Mouse (Mus musculus): ENCODE data around the gene Srxn1. TPM values are rescaled to one million over a fixed set of nuclear protein-coding genes. Genes with fewer than 3 reads are reported as not detected.

Srxn1 gene
- polyA plus RNA-seq, 1 experiment from 2014 or later: 12.0 TPM

GRCm38 (mm10) chr2:152145711-152146110, 40.4 kb downstream of the Srxn1 start:
- peaks cover 18% of the 10 kb centered on the region; the same call in 1 of the 2 replicates for H3K4me1 ChIP-seq (ENCODE audit: control insufficient read depth, insufficient read depth, low read length)
- H3K4me3 ChIP-seq (ENCODE audit: low read depth, low read length): no peak overlapping the region
- H3K9me3 ChIP-seq (ENCODE audit: control insufficient read depth, low read length): no peaks in the 10 kb centered on the region
- no peak overlapping the region for H3K4me2 ChIP-seq (ENCODE audit: low read depth, low read length)
- no peaks in the 10 kb centered on the region for H3K36me3 ChIP-seq (ENCODE audit: control insufficient read depth, insufficient read depth, low read length)
- WGBS: 75% methylated on average over 2 of the region's 2 CpGs
- peaks cover 29% of the 10 kb centered on the region for H3K27me3 ChIP-seq (replicated peaks; ENCODE audit: control insufficient read depth, insufficient read depth, low read length)
- ATAC-seq (ENCODE audit: low read depth) (no peak), DNase-seq (ENCODE audit: low spot score) (no peak)
- H3K27ac ChIP-seq (replicated peaks; ENCODE audit: low read depth, low read length): no peak overlapping the region
- H3K9ac ChIP-seq (ENCODE audit: low read depth, low read length): no peak overlapping the region

GRCm38 (mm10) chr2:152147079-152147478, 41.8 kb downstream of the Srxn1 start:
- H3K4me3 ChIP-seq (ENCODE audit: low read depth, low read length): no peak overlapping the region
- H3K9ac ChIP-seq (ENCODE audit: low read depth, low read length): no peak overlapping the region
- peaks cover 13% of the 10 kb centered on the region; the same call in 1 of the 2 replicates for H3K4me1 ChIP-seq (ENCODE audit: control insufficient read depth, insufficient read depth, low read length)
- 43% methylated on average over 3 of the region's 3 CpGs for WGBS
- no peak for DNase-seq (ENCODE audit: low spot score)
- no peak for ATAC-seq (ENCODE audit: low read depth)
- H3K9me3 ChIP-seq (ENCODE audit: control insufficient read depth, low read length): no peaks in the 10 kb centered on the region
- H3K4me2 ChIP-seq (ENCODE audit: low read depth, low read length): no peak overlapping the region
- no peaks in the 10 kb centered on the region for H3K36me3 ChIP-seq (ENCODE audit: control insufficient read depth, insufficient read depth, low read length)
- peaks cover 29% of the 10 kb centered on the region for H3K27me3 ChIP-seq (replicated peaks; ENCODE audit: control insufficient read depth, insufficient read depth, low read length)
- H3K27ac ChIP-seq (replicated peaks; ENCODE audit: low read depth, low read length): no peak overlapping the region

DNA sequence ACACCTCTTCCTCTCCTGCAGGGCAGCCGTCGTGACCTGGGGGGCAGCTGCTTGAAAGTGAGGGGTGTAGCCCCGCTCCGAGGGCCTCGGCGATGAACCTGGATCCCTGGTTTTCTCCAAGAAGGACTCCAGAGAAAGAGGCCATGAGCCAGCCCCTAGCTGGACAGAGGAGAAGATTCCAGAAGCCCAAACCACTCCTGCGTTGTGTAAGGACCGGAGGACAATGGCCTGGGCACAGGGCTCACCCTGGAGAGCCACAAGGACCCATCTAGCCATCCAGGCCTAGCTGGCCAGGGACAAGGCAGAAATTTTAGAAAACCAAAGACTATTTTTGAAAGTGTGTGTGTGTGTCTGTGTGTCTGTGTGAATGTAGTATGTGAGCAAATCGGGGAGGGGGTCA, 43.4 kb downstream of the Srxn1 start:
- Histone ChIP-seq H3K27ac (replicated peaks; ENCODE audit: low read depth, low read length) (no peak overlapping the region), H3K36me3 (ENCODE audit: control insufficient read depth, insufficient read depth, low read length) (no peaks in the 10 kb centered on the region), H3K27me3 (replicated peaks; ENCODE audit: control insufficient read depth, insufficient read depth, low read length) (peaks cover 15% of the 10 kb centered on the region), H3K4me1 (ENCODE audit: control insufficient read depth, insufficient read depth, low read length) (0 out of 2 replicates have a peak, but pooled peaks cover 3% of the 10 kb centered on the region), H3K4me2 (ENCODE audit: low read depth, low read length) (no peak overlapping the region), H3K9ac (ENCODE audit: low read depth, low read length) (no peak overlapping the region), H3K4me3 (ENCODE audit: low read depth, low read length) (no peak overlapping the region), H3K9me3 (ENCODE audit: control insufficient read depth, low read length) (no peaks in the 10 kb centered on the region)
- no peak for ATAC-seq (ENCODE audit: low read depth)
- 87% methylated on average over 9 of the region's 9 CpGs for WGBS
- DNase-seq (ENCODE audit: low spot score): no peak

DNA sequence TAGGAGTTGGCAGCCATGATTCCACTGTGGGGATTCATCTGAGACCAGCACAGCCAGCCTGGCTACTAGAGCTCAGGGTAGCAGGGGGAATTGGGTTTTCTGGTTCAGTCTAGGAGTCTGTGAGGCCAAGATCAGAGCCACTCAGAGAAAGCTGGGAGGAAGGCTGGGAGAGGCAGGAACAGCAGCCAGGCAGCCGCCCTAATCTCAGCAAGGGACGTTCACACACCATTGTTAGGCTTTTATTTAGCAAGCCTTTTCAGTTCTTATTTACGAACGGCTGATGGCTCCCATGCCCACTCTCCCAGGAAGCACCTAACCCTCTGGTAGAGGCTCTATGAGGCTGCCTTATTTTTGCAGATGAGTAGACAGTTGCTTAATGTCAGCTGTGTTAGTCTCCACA, 44.6 kb downstream of the Srxn1 start:
- H3K27ac ChIP-seq (replicated peaks; ENCODE audit: low read depth, low read length): no peak overlapping the region
- no peaks in the 10 kb centered on the region for H3K36me3 ChIP-seq (ENCODE audit: control insufficient read depth, insufficient read depth, low read length)
- no peak for DNase-seq (ENCODE audit: low spot score)
- no peaks in the 10 kb centered on the region for H3K9me3 ChIP-seq (ENCODE audit: control insufficient read depth, low read length)
- no peak overlapping the region for H3K9ac ChIP-seq (ENCODE audit: low read depth, low read length)
- 53% methylated on average over 4 of the region's 4 CpGs for WGBS
- no peak overlapping the region for H3K4me3 ChIP-seq (ENCODE audit: low read depth, low read length)
- H3K27me3 ChIP-seq (replicated peaks; ENCODE audit: control insufficient read depth, insufficient read depth, low read length): peaks cover 3% of the 10 kb centered on the region
- H3K4me1 ChIP-seq (ENCODE audit: control insufficient read depth, insufficient read depth, low read length): no peaks in the 10 kb centered on the region
- no peak for ATAC-seq (ENCODE audit: low read depth)
- H3K4me2 ChIP-seq (ENCODE audit: low read depth, low read length): no peak overlapping the region

GRCm38 (mm10) chr2:152150373-152150772, 45.1 kb downstream of the Srxn1 start:
- Histone ChIP-seq H3K4me2 (ENCODE audit: low read depth, low read length) (no peak overlapping the region), H3K27ac (replicated peaks; ENCODE audit: low read depth, low read length) (no peak overlapping the region)

GRCm38 (mm10) chr2:152153361-152153760, 48.0 kb downstream of the Srxn1 start:
- no peak for DNase-seq (ENCODE audit: low spot score)
- Histone ChIP-seq H3K4me1 (ENCODE audit: control insufficient read depth, insufficient read depth, low read length) (no peaks in the 10 kb centered on the region), H3K4me3 (ENCODE audit: low read depth, low read length) (no peak overlapping the region), H3K9me3 (ENCODE audit: control insufficient read depth, low read length) (no peaks in the 10 kb centered on the region), H3K9ac (ENCODE audit: low read depth, low read length) (no peak overlapping the region), H3K36me3 (ENCODE audit: control insufficient read depth, insufficient read depth, low read length) (no peaks in the 10 kb centered on the region), H3K4me2 (ENCODE audit: low read depth, low read length) (no peak overlapping the region), H3K27me3 (replicated peaks; ENCODE audit: control insufficient read depth, insufficient read depth, low read length) (no peaks in the 10 kb centered on the region), H3K27ac (replicated peaks; ENCODE audit: low read depth, low read length) (no peak overlapping the region)
- no peak for ATAC-seq (ENCODE audit: low read depth)
- 30% methylated on average over 3 of the region's 3 CpGs for WGBS

More at GRCm38 (mm10) chr2:152150373-152150772, 45.1 kb downstream of the Srxn1 start:
- H3K27me3 ChIP-seq (replicated peaks; ENCODE audit: control insufficient read depth, insufficient read depth, low read length): no peaks in the 10 kb centered on the region; the same call in 1 of the 2 replicates
- no peaks in the 10 kb centered on the region for H3K9me3 ChIP-seq (ENCODE audit: control insufficient read depth, low read length)
- ATAC-seq (ENCODE audit: low read depth) (no peak), DNase-seq (ENCODE audit: low spot score) (no peak)
- H3K4me3 ChIP-seq (ENCODE audit: low read depth, low read length): no peak overlapping the region
- no peaks in the 10 kb centered on the region for H3K4me1 ChIP-seq (ENCODE audit: control insufficient read depth, insufficient read depth, low read length)
- no peak overlapping the region for H3K9ac ChIP-seq (ENCODE audit: low read depth, low read length)
- H3K36me3 ChIP-seq (ENCODE audit: control insufficient read depth, insufficient read depth, low read length): no peaks in the 10 kb centered on the region
- 51% methylated on average over 6 of the region's 6 CpGs for WGBS

GRCm38 (mm10) chr2:152155414-152156208, 50.3 kb downstream of the Srxn1 start:
- Histone ChIP-seq H3K9me3 (ENCODE audit: control insufficient read depth, low read length) (no peaks in the 10 kb centered on the region), H3K36me3 (ENCODE audit: control insufficient read depth, insufficient read depth, low read length) (no peaks in the 10 kb centered on the region), H3K4me3 (ENCODE audit: low read depth, low read length) (no peak overlapping the region), H3K4me2 (ENCODE audit: low read depth, low read length) (no peak overlapping the region), H3K27me3 (replicated peaks; ENCODE audit: control insufficient read depth, insufficient read depth, low read length) (no peaks in the 10 kb centered on the region), H3K27ac (replicated peaks; ENCODE audit: low read depth, low read length) (no peak overlapping the region; the same call in 1 of the 2 replicates), H3K4me1 (ENCODE audit: control insufficient read depth, insufficient read depth, low read length) (no peaks in the 10 kb centered on the region), H3K9ac (ENCODE audit: low read depth, low read length) (no peak overlapping the region)
- DNase-seq (ENCODE audit: low spot score) (peak; percentile 81), ATAC-seq (ENCODE audit: low read depth) (peak; percentile 77)
- WGBS: 33% methylated on average over 7 of the region's 7 CpGs

GRCm38 (mm10) chr2:152156471-152156870, 51.2 kb downstream of the Srxn1 start:
- no peak overlapping the region for H3K27ac ChIP-seq (replicated peaks; ENCODE audit: low read depth, low read length)
- no peak for DNase-seq (ENCODE audit: low spot score)
- 65% methylated on average over 6 of the region's 6 CpGs for WGBS

DNA sequence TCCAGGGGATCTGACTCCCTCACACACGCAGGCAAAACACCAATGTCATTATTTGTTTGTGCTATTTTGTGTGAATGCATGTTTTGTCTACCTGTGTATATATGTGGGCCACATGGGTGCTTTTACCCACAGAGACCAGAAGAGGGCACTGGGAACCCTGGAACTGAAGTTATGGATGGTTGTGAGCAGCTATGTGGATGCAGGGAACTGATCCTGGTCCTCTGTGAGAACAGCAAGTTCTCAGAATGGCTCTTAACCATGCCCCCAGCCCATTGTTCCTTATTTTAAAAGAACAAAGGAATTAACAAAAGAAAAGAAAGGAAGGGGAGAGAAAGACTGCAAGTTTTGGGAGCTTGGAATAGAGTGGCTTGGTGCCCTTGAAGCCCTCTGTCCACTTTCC, 54.2 kb downstream of the Srxn1 start:
- 92% methylated on average over 1 of the region's 1 CpGs for WGBS
- no peak for ATAC-seq (ENCODE audit: low read depth)

More at GRCm38 (mm10) chr2:152156471-152156870, 51.2 kb downstream of the Srxn1 start:
- no peaks in the 10 kb centered on the region for H3K36me3 ChIP-seq (ENCODE audit: control insufficient read depth, insufficient read depth, low read length)
- H3K9me3 ChIP-seq (ENCODE audit: control insufficient read depth, low read length): no peaks in the 10 kb centered on the region
- no peaks in the 10 kb centered on the region for H3K4me1 ChIP-seq (ENCODE audit: control insufficient read depth, insufficient read depth, low read length)
- no peak for ATAC-seq (ENCODE audit: low read depth)
- H3K9ac ChIP-seq (ENCODE audit: low read depth, low read length): no peak overlapping the region
- no peaks in the 10 kb centered on the region for H3K27me3 ChIP-seq (replicated peaks; ENCODE audit: control insufficient read depth, insufficient read depth, low read length)
- no peak overlapping the region for H3K4me3 ChIP-seq (ENCODE audit: low read depth, low read length)
- no peak overlapping the region for H3K4me2 ChIP-seq (ENCODE audit: low read depth, low read length)

More for the DNA sequence above, 54.2 kb downstream of the Srxn1 start:
- Histone ChIP-seq H3K4me2 (ENCODE audit: low read depth, low read length) (no peak overlapping the region), H3K4me3 (ENCODE audit: low read depth, low read length) (no peak overlapping the region), H3K27ac (replicated peaks; ENCODE audit: low read depth, low read length) (no peak overlapping the region), H3K9ac (ENCODE audit: low read depth, low read length) (no peak overlapping the region), H3K27me3 (replicated peaks; ENCODE audit: control insufficient read depth, insufficient read depth, low read length) (no peaks in the 10 kb centered on the region), H3K9me3 (ENCODE audit: control insufficient read depth, low read length) (no peaks in the 10 kb centered on the region), H3K36me3 (ENCODE audit: control insufficient read depth, insufficient read depth, low read length) (no peaks in the 10 kb centered on the region), H3K4me1 (ENCODE audit: control insufficient read depth, insufficient read depth, low read length) (no peaks in the 10 kb centered on the region)
- DNase-seq (ENCODE audit: low spot score): no peak

Data from embryonic facial prominence, embryonic 14.5 days (tissue).